Mouse (Mus musculus): Measurements from ENCODE around the gene Gpc2.

Gpc2 gene

GRCm38 (mm10) chr5:138279585-138280424 lies at the start of gene Gpc2, which contains the start of the genes Gm43720 and Stag3:
Gene Gpc2, minus strand, starts transcription at chr5:138280005.
Gene Gm43720, minus strand, starts transcription at chr5:138279958.
Gene Stag3, plus strand, starts transcription at chr5:138280240.
- in situ Hi-C loops (cut with MboI; ENCODE audit: low sequenced_read_pairs), result no loop called here

- in situ Hi-C loops (cut with MboI; ENCODE audit: low sequenced_read_pairs), result no loop called here
Measured at GRCm38 (mm10) chr5:138312795-138313194, 33.0 kb upstream of the Gpc2 start.

GRCm38 (mm10) chr5:138299613-138300012 lies 19.8 kb upstream of the Gpc2 start:
- in situ Hi-C loops (cut with MboI; ENCODE audit: low sequenced_read_pairs), result no loop called here

GRCm38 (mm10) chr5:138294158-138294557 lies 14.4 kb upstream of the Gpc2 start:
- in situ Hi-C loops (cut with MboI; ENCODE audit: low sequenced_read_pairs), result no loop called here

- in situ Hi-C loops (cut with MboI; ENCODE audit: low sequenced_read_pairs), result no loop called here
Measured at GRCm38 (mm10) chr5:138291638-138292037, 11.8 kb upstream of the Gpc2 start.

- in situ Hi-C loops (cut with MboI; ENCODE audit: low sequenced_read_pairs), result no loop called here
Measured at GRCm38 (mm10) chr5:138287861-138288260, 8.1 kb upstream of the Gpc2 start.

- in situ Hi-C loops (cut with MboI; ENCODE audit: low sequenced_read_pairs), result no loop called here
Measured at GRCm38 (mm10) chr5:138283540-138283939, 3.7 kb upstream of the Gpc2 start.

GRCm38 (mm10) chr5:138281798-138282197 lies 2.0 kb upstream of the Gpc2 start:
- in situ Hi-C loops (cut with MboI; ENCODE audit: low sequenced_read_pairs), result no loop called here

GRCm38 (mm10) chr5:138280829-138281228 lies 1.0 kb upstream of the Gpc2 start:
- in situ Hi-C loops (cut with MboI; ENCODE audit: low sequenced_read_pairs), result no loop called here

- in situ Hi-C loops (cut with MboI; ENCODE audit: low sequenced_read_pairs), result no loop called here
Measured at GRCm38 (mm10) chr5:138280425-138280768, 592 bp upstream of the Gpc2 start.

- in situ Hi-C loops (cut with MboI; ENCODE audit: low sequenced_read_pairs), result no loop called here
Measured at GRCm38 (mm10) chr5:138277994-138278393, 1.8 kb downstream of the Gpc2 start.

GRCm38 (mm10) chr5:138275216-138276050 lies 4.4 kb downstream of the Gpc2 start:
- in situ Hi-C loops (cut with MboI; ENCODE audit: low sequenced_read_pairs), result no loop called here

GRCm38 (mm10) chr5:138274186-138274585 lies 5.6 kb downstream of the Gpc2 start:
- in situ Hi-C loops (cut with MboI; ENCODE audit: low sequenced_read_pairs), result no loop called here

GRCm38 (mm10) chr5:138272409-138272923 lies 7.3 kb downstream of the Gpc2 start, which contains the start of gene Gal3st4:
Gene Gal3st4, minus strand, starts transcription at chr5:138272840.
- in situ Hi-C loops (cut with MboI; ENCODE audit: low sequenced_read_pairs), result no loop called here

GRCm38 (mm10) chr5:138271232-138271631 lies 8.6 kb downstream of the Gpc2 start:
- in situ Hi-C loops (cut with MboI; ENCODE audit: low sequenced_read_pairs), result no loop called here

- in situ Hi-C loops (cut with MboI; ENCODE audit: low sequenced_read_pairs), result no loop called here
Measured at GRCm38 (mm10) chr5:138268980-138269379, 10.8 kb downstream of the Gpc2 start.

GRCm38 (mm10) chr5:138267114-138267513 lies 12.7 kb downstream of the Gpc2 start:
- in situ Hi-C loops (cut with MboI; ENCODE audit: low sequenced_read_pairs), result no loop called here

- in situ Hi-C loops (cut with MboI; ENCODE audit: low sequenced_read_pairs), result no loop called here
Measured at GRCm38 (mm10) chr5:138265712-138266111, 14.1 kb downstream of the Gpc2 start.

GRCm38 (mm10) chr5:138264207-138264578 lies 15.6 kb downstream of the Gpc2 start:
- in situ Hi-C loops (cut with MboI; ENCODE audit: low sequenced_read_pairs), result no loop called here

- in situ Hi-C loops (cut with MboI; ENCODE audit: low sequenced_read_pairs), result no loop called here
Measured at GRCm38 (mm10) chr5:138263260-138264206, 16.3 kb downstream of the Gpc2 start, which contains the start of gene BC037034. Gene BC037034, minus strand, starts transcription at chr5:138264033.
